Mouse (Mus musculus) intestine, postnatal 0 days (tissue): Measurements from ENCODE around the gene Tlx1. TPM values are rescaled to one million over a fixed set of nuclear protein-coding genes. Genes with fewer than 3 reads are reported as not detected.

Experiments
- ATAC-seq: fragments of 200-750 bp; cut with Nextera tagmentation; 2 replicates; pipeline ENCODE4 v1.8.0; 2017; ENCODE audit warnings: mild to moderate bottlenecking, moderate TSS enrichment, moderate library complexity
- H3K27ac ChIP-seq: fragments of 300-500 bp; sonication (generic); 2 replicates; pipeline ENCODE4 v1.5.1; 2014; ENCODE audit warnings: mild to moderate bottlenecking, low read depth, low read length, moderate library complexity
- H3K27me3 ChIP-seq: fragments of 300-500 bp; sonication (generic); replicated peaks from 2 replicates; pipeline ENCODE4 v1.6.1; 2014; ENCODE audit warnings: low read length, mixed read lengths; ENCODE audit not compliant: control insufficient read depth, insufficient read depth
- H3K36me3 ChIP-seq: fragments of 300-500 bp; sonication (generic); 2 replicates; pipeline ENCODE4 v1.6.1; 2014; ENCODE audit warnings: mild to moderate bottlenecking, moderate library complexity; ENCODE audit not compliant: control insufficient read depth, insufficient read depth
- H3K4me1 ChIP-seq: fragments of 300-500 bp; sonication (generic); replicated peaks from 2 replicates; pipeline ENCODE4 v1.6.1; 2014; ENCODE audit warnings: antibody characterized with exemption, low read length, mixed read lengths; ENCODE audit not compliant: control insufficient read depth, insufficient read depth
- H3K4me2 ChIP-seq: fragments of 300-500 bp; sonication (generic); replicated peaks from 2 replicates; pipeline ENCODE4 v1.6.1; 2014; ENCODE audit warnings: low read depth, mild to moderate bottlenecking, moderate library complexity
- H3K4me3 ChIP-seq: fragments of 300-500 bp; sonication (generic); 2 replicates; pipeline ENCODE4 v1.5.1; 2014; ENCODE audit warnings: low read depth, low read length
- H3K9ac ChIP-seq: fragments of 300-500 bp; sonication (generic); 2 replicates; pipeline ENCODE4 v1.6.1; 2014; ENCODE audit warnings: mild to moderate bottlenecking, low read depth, low read length
- H3K9me3 ChIP-seq: fragments of 300-500 bp; sonication (generic); 2 replicates; pipeline ENCODE4 v1.6.1; 2016; ENCODE audit warnings: mixed run types; ENCODE audit not compliant: control insufficient read depth
- CTCF ChIP-seq: sonication (generic); IDR thresholded peaks from 2 replicates; pipeline ENCODE4 v1.5.1; 2016; ENCODE audit warnings: low read depth, mild to moderate bottlenecking, control low read depth, antibody characterized with exemption, moderate library complexity
- WGBS: fragments of 180-500 bp; shearing (Covaris S2); extraction: QIAGEN DNeasy Blood & Tissue Kit; methylation state at CpG from one replicate; pipeline ENCODE4 v1.1.7; 2014; 5-methylcytosine and 5-hydroxymethylcytosine counted together
- polyA plus RNA-seq: library from polyadenylated mRNA; unstranded; fragments of >200 nt; fragmentation: Nextera tagmentation; extraction: Ambion mirVana; gene quantifications from 2 replicates; pipeline ENCODE4 v1.2.1, GENCODE M21; 2015

Tlx1 gene
- polyA plus RNA-seq, 1 experiment from 2014 or later: not detected

GRCm38 (mm10) chr19:45151361-45152182 is 1.1 kb downstream of the Tlx1 start:
- Histone ChIP-seq H3K4me1 (no peaks in the 10 kb centered on the region), H3K27ac (no peak overlapping the region), H3K9me3 (no peaks in the 10 kb centered on the region), H3K36me3 (no peaks in the 10 kb centered on the region), H3K4me2 (no peak overlapping the region), H3K4me3 (peak overlapping the region; percentile 11; the same call in 1 of the 2 replicates), H3K27me3 (peaks cover 94% of the 10 kb centered on the region), H3K9ac (no peak overlapping the region)
- no peak for ATAC-seq
- no peak for TF ChIP-seq CTCF
- 5% methylated on average over 36 of the region's 36 CpGs for WGBS

- no peak for TF ChIP-seq CTCF
- no peak overlapping the region for H3K4me2 ChIP-seq
- WGBS: 15% methylated on average over 8 of the region's 8 CpGs
- H3K9me3 ChIP-seq: no peaks in the 10 kb centered on the region
- no peaks in the 10 kb centered on the region for H3K36me3 ChIP-seq
- no peak overlapping the region for H3K9ac ChIP-seq
- no peak for ATAC-seq
- H3K27ac ChIP-seq: no peak overlapping the region
- H3K4me3 ChIP-seq: no peak overlapping the region
- no peaks in the 10 kb centered on the region for H3K4me1 ChIP-seq
- peaks cover 94% of the 10 kb centered on the region for H3K27me3 ChIP-seq
Measured at GRCm38 (mm10) chr19:45152183-45152650, 1.7 kb downstream of the Tlx1 start.

- H3K36me3 ChIP-seq: no peaks in the 10 kb centered on the region
- H3K4me2 ChIP-seq: no peak overlapping the region
- TF ChIP-seq CTCF: no peak
- H3K27me3 ChIP-seq: peaks cover 93% of the 10 kb centered on the region
- H3K4me1 ChIP-seq: no peaks in the 10 kb centered on the region
- no peak overlapping the region for H3K4me3 ChIP-seq
- H3K27ac ChIP-seq: no peak overlapping the region
- 1% methylated on average over 44 of the region's 44 CpGs for WGBS
- H3K9me3 ChIP-seq: no peaks in the 10 kb centered on the region
- no peak for ATAC-seq
- no peak overlapping the region for H3K9ac ChIP-seq
Measured at GRCm38 (mm10) chr19:45153311-45154058, 3.0 kb downstream of the Tlx1 start.

GRCm38 (mm10) chr19:45154059-45154386 is 3.5 kb downstream of the Tlx1 start:
- under 1% methylated on average over 23 of the region's 24 CpGs for WGBS

GRCm38 (mm10) chr19:45154521-45154920 is 4.0 kb downstream of the Tlx1 start:
- no peaks in the 10 kb centered on the region for H3K36me3 ChIP-seq
- H3K9me3 ChIP-seq: no peaks in the 10 kb centered on the region
- no peak for TF ChIP-seq CTCF
- no peak overlapping the region for H3K4me2 ChIP-seq
- H3K4me3 ChIP-seq: no peak overlapping the region
- ATAC-seq: no peak
- H3K27me3 ChIP-seq: peaks cover 98% of the 10 kb centered on the region
- under 1% methylated on average over 18 of the region's 18 CpGs for WGBS
- H3K4me1 ChIP-seq: no peaks in the 10 kb centered on the region
- H3K9ac ChIP-seq: no peak overlapping the region
- H3K27ac ChIP-seq: no peak overlapping the region

More at GRCm38 (mm10) chr19:45154059-45154386, 3.5 kb downstream of the Tlx1 start:
- Histone ChIP-seq H3K36me3 (no peaks in the 10 kb centered on the region), H3K27me3 (peaks cover 95% of the 10 kb centered on the region), H3K4me1 (no peaks in the 10 kb centered on the region), H3K27ac (no peak overlapping the region), H3K4me2 (no peak overlapping the region), H3K9ac (no peak overlapping the region), H3K4me3 (no peak overlapping the region), H3K9me3 (no peaks in the 10 kb centered on the region)
- no peak for TF ChIP-seq CTCF
- no peak for ATAC-seq

GRCm38 (mm10) chr19:45155141-45155790 is 4.8 kb downstream of the Tlx1 start:
- no peaks in the 10 kb centered on the region for H3K9me3 ChIP-seq
- 3% methylated on average over 15 of the region's 15 CpGs for WGBS
- peaks cover 98% of the 10 kb centered on the region for H3K27me3 ChIP-seq
- no peak overlapping the region for H3K9ac ChIP-seq
- H3K4me2 ChIP-seq: no peak overlapping the region
- H3K27ac ChIP-seq: no peak overlapping the region
- ATAC-seq: no peak
- H3K4me3 ChIP-seq: no peak overlapping the region
- TF ChIP-seq CTCF: no peak
- H3K36me3 ChIP-seq: no peaks in the 10 kb centered on the region
- no peaks in the 10 kb centered on the region for H3K4me1 ChIP-seq
